Mouse (Mus musculus): ENCODE measurements around the gene Jak1.

GRCm38 (mm10) chr4:101263968-101264740, 928 bp downstream of the Jak1 start:
- no peak for TF ChIP-seq POLR2A (IDR thresholded peaks at IDR 0.05; ENCODE audit: insufficient read length, low read depth)
- no peak for TF ChIP-seq TCF3 (IDR thresholded peaks at IDR 0.05; ENCODE audit: insufficient read length, low read depth)
